In genomic region chr4:53253680-53254079, GRCm38 (mm10) we compare ENCODE assay signal across 11 mouse cellular contexts.
DNase-seq lines count a peak whose midpoint lies in the region; ATAC-seq and TF ChIP-seq lines count a peak whose summit lies in the region.
"Had no signal": no experiment of that assay in that cellular context is flagged by ENCODE, and none has a peak within 500 bp of the region (broad histone marks: within the 10 kb centered on the region; RNA-seq: fewer than 3 reads in every experiment).

No protein-coding gene starts in this region.

- ATAC-seq in lung, embryonic 14.5 days (ENCODE audit: insufficient read depth): no peak
- peak; percentile 97 for ATAC-seq in forebrain, embryonic 16.5 days
- ATAC-seq in midbrain, embryonic 15.5 days (replicated peaks): peak; percentile 78
- ATAC-seq: inflammation-experienced regulatory T-cells, adult 6 months had no signal

- DNase-seq in lung, embryonic 14.5 days: peak; percentile 23
- no peak for DNase-seq in lung, postnatal 14 days
- peak; percentile 19 to 23 for DNase-seq in cerebellum, adult 18-20 months
- no peak for DNase-seq in adipocyte (ENCODE audit: low spot score)
- no peak for DNase-seq in thymus, postnatal 25 days
- DNase-seq: adrenal gland, postnatal 25 days had no signal

- TF ChIP-seq CTCF in lung, embryonic 14.5 days (IDR thresholded peaks at IDR 0.05; ENCODE audit: low read depth): no peak

- no peaks in the 10 kb centered on the region for H3K9me3 ChIP-seq in lung, embryonic 14.5 days (ENCODE audit: low read depth, low read length)
- H3K9me3 ChIP-seq in forebrain, embryonic 16.5 days (ENCODE audit: control insufficient read depth, low read length): no peaks in the 10 kb centered on the region
- H3K9me3 ChIP-seq in midbrain, embryonic 15.5 days: no peaks in the 10 kb centered on the region
- H3K9me3 ChIP-seq: embryonic facial prominence, embryonic 10.5 days had no signal

- no peak overlapping the region for H3K27ac ChIP-seq in lung, embryonic 14.5 days (ENCODE audit: low read depth)
- peak overlapping the region; percentile 12 for H3K27ac ChIP-seq in forebrain, embryonic 16.5 days (ENCODE audit: low read length)
- H3K27ac ChIP-seq in midbrain, embryonic 15.5 days: 0 out of 2 replicates have a peak overlapping the region, but pooled peaks have one; percentile 53
- H3K27ac ChIP-seq: embryonic facial prominence, embryonic 10.5 days; macrophage had no signal

- H3K9ac ChIP-seq in lung, embryonic 14.5 days: no peak overlapping the region
- H3K9ac ChIP-seq in forebrain, embryonic 16.5 days (replicated peaks; ENCODE audit: low read depth, low read length): no peak overlapping the region
- H3K9ac ChIP-seq in midbrain, embryonic 15.5 days: no peak overlapping the region

- H3K27me3 ChIP-seq in lung, embryonic 14.5 days (ENCODE audit: insufficient read depth, low read length): no peaks in the 10 kb centered on the region
- no peaks in the 10 kb centered on the region for H3K27me3 ChIP-seq in forebrain, embryonic 16.5 days (replicated peaks; ENCODE audit: control insufficient read depth, insufficient read depth, low read length)
- H3K27me3 ChIP-seq in midbrain, embryonic 15.5 days (replicated peaks): no peaks in the 10 kb centered on the region

- 0 out of 2 replicates have a peak, but pooled peaks cover 4% of the 10 kb centered on the region for H3K4me1 ChIP-seq in lung, embryonic 14.5 days (ENCODE audit: insufficient read depth)
- H3K4me1 ChIP-seq in forebrain, embryonic 16.5 days (replicated peaks; ENCODE audit: control insufficient read depth, insufficient read depth, low read length): peaks cover 12% of the 10 kb centered on the region
- H3K4me1 ChIP-seq in midbrain, embryonic 15.5 days: peaks cover 3% of the 10 kb centered on the region
- H3K4me1 ChIP-seq: embryonic facial prominence, embryonic 10.5 days had no signal

- H3K4me3 ChIP-seq in lung, embryonic 14.5 days (ENCODE audit: low read depth, low read length): no peak overlapping the region
- H3K4me3 ChIP-seq in forebrain, embryonic 16.5 days (replicated peaks; ENCODE audit: low read length): no peak overlapping the region
- H3K4me3 ChIP-seq in midbrain, embryonic 15.5 days: no peak overlapping the region
- H3K4me3 ChIP-seq: embryonic facial prominence, embryonic 10.5 days had no signal

- no peak overlapping the region for H3K4me2 ChIP-seq in lung, embryonic 14.5 days
- H3K4me2 ChIP-seq in forebrain, embryonic 16.5 days (ENCODE audit: low read length): no peak overlapping the region
- no peak overlapping the region for H3K4me2 ChIP-seq in midbrain, embryonic 15.5 days

- 56% methylated on average over 4 of the region's 4 CpGs for WGBS in lung, embryonic 14.5 days
- 15% methylated on average over 4 of the region's 4 CpGs for WGBS in forebrain, embryonic 16.5 days
- 31% methylated on average over 4 of the region's 4 CpGs for WGBS in midbrain, embryonic 15.5 days

- H3K36me3 ChIP-seq in lung, embryonic 14.5 days (ENCODE audit: insufficient read depth): no peaks in the 10 kb centered on the region
- H3K36me3 ChIP-seq in forebrain, embryonic 16.5 days (ENCODE audit: control insufficient read depth, insufficient read depth): no peaks in the 10 kb centered on the region
- no peaks in the 10 kb centered on the region for H3K36me3 ChIP-seq in midbrain, embryonic 15.5 days (replicated peaks)
- H3K36me3 ChIP-seq: embryonic facial prominence, embryonic 10.5 days had no signal

Comparison
In these comparisons a context has a peak if more than half of its experiments do, and no peak if none do; other contexts are left out.
1. DNase-seq: peak in lung, embryonic 14.5 days (single experiment) and cerebellum, adult 18-20 months (2 of 2); none in lung, postnatal 14 days (single experiment), adipocyte (single experiment) and thymus, postnatal 25 days (single experiment).